Mouse (Mus musculus) neural tube, embryonic 12.5 days (tissue): ENCODE results near the gene B4galnt2. TPM values are rescaled to one million over a fixed set of nuclear protein-coding genes. Genes with fewer than 3 reads are reported as not detected.
A peak's percentile ranks its signal among the peaks of the same experiment; 100 is the strongest.

ENCODE experiments used
- ATAC-seq: fragments of 200-750 bp; cut with Nextera tagmentation; 2 replicates; pipeline ENCODE4 v1.8.0; 2017; ENCODE audit warnings: low read depth, mild to moderate bottlenecking, moderate TSS enrichment, moderate library complexity; ENCODE audit not compliant: low FRiP score
- H3K27ac ChIP-seq: fragments of 300-500 bp; sonication (generic); 2 replicates; pipeline ENCODE4 v1.5.1; 2016
- H3K27me3 ChIP-seq: fragments of 300-500 bp; sonication (generic); replicated peaks from 2 replicates; pipeline ENCODE4 v1.6.1; 2016; ENCODE audit warnings: mild to moderate bottlenecking
- H3K36me3 ChIP-seq: fragments of 300-500 bp; sonication (generic); 2 replicates; pipeline ENCODE4 v1.6.1; 2016; ENCODE audit warnings: mild to moderate bottlenecking
- H3K4me1 ChIP-seq: fragments of 300-500 bp; sonication (generic); 2 replicates; pipeline ENCODE4 v1.6.1; 2016
- H3K4me2 ChIP-seq: fragments of 300-500 bp; sonication (generic); replicated peaks from 2 replicates; pipeline ENCODE4 v1.6.1; 2016; ENCODE audit warnings: mild to moderate bottlenecking
- H3K4me3 ChIP-seq: fragments of 300-500 bp; sonication (generic); 2 replicates; pipeline ENCODE4 v1.5.1; 2016
- H3K9ac ChIP-seq: fragments of 300-500 bp; sonication (generic); 2 replicates; pipeline ENCODE4 v1.6.1; 2016; ENCODE audit warnings: mild to moderate bottlenecking
- H3K9me3 ChIP-seq: fragments of 300-500 bp; sonication (generic); 2 replicates; pipeline ENCODE4 v1.6.1; 2016; ENCODE audit warnings: mild to moderate bottlenecking
- WGBS: fragments of 180-500 bp; shearing (Covaris S2); methylation state at CpG from one replicate; pipeline ENCODE4 v1.1.7; 2016; 5-methylcytosine and 5-hydroxymethylcytosine counted together
- polyA plus RNA-seq: library from polyadenylated mRNA; unstranded; fragments of >200 nt; fragmentation: Nextera tagmentation; extraction: Ambion mirVana; gene quantifications from 2 replicates; pipeline ENCODE4 v1.2.1, GENCODE M21; 2016

The B4galnt2 gene
- polyA plus RNA-seq, 1 experiment from 2014 or later = not detected

DNA sequence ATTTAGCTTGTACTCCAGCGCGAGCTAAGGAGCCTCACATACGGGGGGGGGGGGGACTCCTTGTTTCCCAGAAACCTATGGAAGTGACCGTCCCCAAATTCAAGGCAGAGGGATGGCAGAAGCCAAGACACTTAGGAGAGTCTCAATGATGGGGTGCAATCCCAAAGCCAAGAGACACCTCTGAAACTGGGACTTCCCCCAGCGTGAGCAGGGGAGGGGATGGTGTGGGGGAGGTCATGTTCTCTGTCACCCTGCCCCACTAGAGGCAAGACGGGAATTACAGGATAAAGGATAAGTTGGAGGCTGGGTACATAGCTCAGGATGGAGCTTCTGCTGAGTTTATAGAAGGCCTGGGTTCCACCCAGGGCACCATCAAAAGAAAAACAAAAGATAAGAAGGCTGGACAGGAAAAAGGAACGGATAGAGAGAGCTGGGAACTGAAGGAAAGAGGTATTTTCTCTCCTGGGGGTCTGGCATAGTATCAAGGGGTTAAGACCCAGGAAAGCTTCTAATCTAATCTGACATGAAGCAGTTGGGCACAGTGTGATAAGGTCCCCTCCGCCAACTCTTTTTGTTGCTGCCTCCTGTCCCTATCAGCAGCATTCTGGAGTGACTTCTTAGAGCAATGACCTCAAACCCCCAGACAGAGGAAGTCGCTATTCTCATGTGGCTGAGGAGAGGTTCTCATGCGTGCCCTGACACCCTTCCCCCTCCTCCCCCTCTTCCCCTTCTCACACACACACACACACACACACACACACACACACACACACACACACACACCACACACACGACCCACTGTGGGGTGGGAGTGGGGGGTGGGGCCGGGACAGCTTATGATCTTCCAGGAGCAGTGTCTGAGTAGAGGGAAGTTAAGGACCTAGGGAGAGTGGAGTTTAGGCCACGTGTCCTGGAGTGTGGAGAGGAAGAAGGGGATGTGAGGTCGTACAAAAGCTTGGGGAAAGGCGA, 79.7 kb downstream of the B4galnt2 start:
- no peak overlapping the region for H3K4me3 ChIP-seq
- H3K4me2 ChIP-seq = no peak overlapping the region
- 26% methylated on average over 15 of the region's 15 CpGs for WGBS
- no peak for ATAC-seq
- no peak overlapping the region for H3K27ac ChIP-seq
- H3K36me3 ChIP-seq = no peaks in the 10 kb centered on the region
- peaks cover 22% of the 10 kb centered on the region for H3K4me1 ChIP-seq
- peaks cover 75% of the 10 kb centered on the region for H3K27me3 ChIP-seq
- no peaks in the 10 kb centered on the region for H3K9me3 ChIP-seq
- no peak overlapping the region for H3K9ac ChIP-seq

DNA sequence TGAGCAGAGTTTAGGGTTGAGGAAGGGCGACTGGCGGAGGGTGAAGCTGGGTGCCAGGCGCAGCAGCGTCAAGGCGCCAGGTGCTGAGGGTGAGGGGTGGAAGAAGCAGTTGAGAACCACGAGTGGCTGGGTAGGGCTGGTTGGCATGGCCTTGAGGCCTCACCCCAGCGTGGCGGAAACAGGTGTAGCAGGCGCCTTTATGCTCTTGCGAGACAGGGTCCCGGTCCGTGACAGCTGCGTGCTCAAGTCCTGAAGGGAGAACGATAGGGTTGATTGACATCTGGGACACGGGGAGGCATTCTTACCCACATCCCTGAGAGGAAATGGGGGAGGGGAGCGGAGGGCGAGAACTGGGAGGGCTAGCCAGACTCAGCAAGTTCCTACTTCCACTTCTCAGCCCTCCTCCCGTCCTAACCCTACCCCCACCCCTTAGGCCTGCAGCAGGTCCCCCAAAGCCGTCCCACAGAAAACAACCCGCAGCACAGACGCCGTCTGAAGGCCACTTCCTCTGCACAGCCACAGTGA, 80.5 kb downstream of the B4galnt2 start:
- peaks cover 22% of the 10 kb centered on the region for H3K4me1 ChIP-seq
- 5% methylated on average over 22 of the region's 22 CpGs for WGBS
- no peak overlapping the region for H3K4me3 ChIP-seq
- ATAC-seq = no peak
- peaks cover 84% of the 10 kb centered on the region for H3K27me3 ChIP-seq
- no peaks in the 10 kb centered on the region for H3K9me3 ChIP-seq
- no peak overlapping the region for H3K27ac ChIP-seq
- H3K4me2 ChIP-seq = peak overlapping the region; percentile 16
- no peaks in the 10 kb centered on the region for H3K36me3 ChIP-seq
- H3K9ac ChIP-seq = no peak overlapping the region

DNA sequence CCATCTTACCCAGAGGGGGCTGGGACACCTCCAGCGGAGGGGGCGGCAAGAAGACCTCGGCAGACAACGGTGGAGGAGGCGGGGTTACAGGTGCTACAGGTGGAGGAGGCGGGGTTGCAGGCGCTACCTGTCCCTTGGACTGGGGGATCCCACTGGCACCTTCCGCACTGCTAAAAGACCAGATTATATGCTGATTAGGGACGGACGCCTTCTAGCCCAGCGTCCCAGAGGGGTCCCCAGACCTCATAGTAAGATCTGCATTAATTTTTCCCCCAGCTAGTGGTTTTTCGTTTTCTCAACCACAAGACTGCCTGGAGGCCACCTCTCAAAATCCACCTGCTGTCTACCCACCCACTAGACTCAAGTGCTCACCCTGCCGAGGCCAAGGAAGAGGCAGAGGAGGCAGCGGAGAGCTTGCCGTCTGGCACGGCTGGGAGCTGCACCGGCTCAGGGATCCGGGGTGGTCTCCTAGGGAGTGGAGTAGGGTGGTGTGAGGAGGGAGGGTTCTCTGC, 81.0 kb downstream of the B4galnt2 start:
- Histone ChIP-seq H3K9ac (no peak overlapping the region), H3K4me1 (peaks cover 22% of the 10 kb centered on the region), H3K27ac (no peak overlapping the region), H3K4me3 (no peak overlapping the region), H3K9me3 (no peaks in the 10 kb centered on the region), H3K27me3 (peaks cover 89% of the 10 kb centered on the region), H3K4me2 (peak overlapping the region; percentile 16), H3K36me3 (no peaks in the 10 kb centered on the region)
- WGBS = 4% methylated on average over 18 of the region's 18 CpGs
- ATAC-seq = no peak

DNA sequence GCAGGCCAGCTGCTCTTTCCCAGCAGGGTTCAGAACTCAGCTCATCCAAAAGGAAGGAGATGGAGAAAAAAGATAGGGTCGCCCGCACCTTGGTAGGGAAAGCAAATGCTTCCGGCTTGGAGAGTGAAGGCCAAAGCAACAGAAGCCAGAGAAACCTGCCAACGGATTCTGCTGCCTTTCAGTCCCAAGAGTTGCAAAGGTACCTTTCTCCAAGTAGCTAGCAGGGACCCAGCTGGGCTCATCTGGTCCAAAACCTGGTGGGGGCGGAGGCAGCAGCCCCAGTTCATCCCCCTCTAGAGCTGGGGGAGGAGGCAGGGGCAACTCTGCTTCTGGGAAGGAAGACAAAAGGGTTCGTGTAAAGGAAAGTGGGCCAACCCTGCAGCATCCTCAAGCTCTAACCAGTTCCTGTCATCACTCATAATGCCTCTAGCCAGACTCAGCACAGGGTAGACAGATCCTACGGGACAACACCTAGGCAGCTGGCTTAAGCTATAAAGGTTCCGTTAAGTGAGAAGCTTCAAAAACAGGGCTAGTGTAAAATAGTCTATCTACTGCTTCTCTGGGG, 81.6 kb downstream of the B4galnt2 start:
- Histone ChIP-seq H3K27ac (no peak overlapping the region), H3K27me3 (peaks cover 95% of the 10 kb centered on the region), H3K4me2 (no peak overlapping the region), H3K9me3 (no peaks in the 10 kb centered on the region), H3K9ac (no peak overlapping the region), H3K4me1 (peaks cover 22% of the 10 kb centered on the region), H3K36me3 (no peaks in the 10 kb centered on the region), H3K4me3 (no peak overlapping the region)
- ATAC-seq = no peak
- WGBS = 22% methylated on average over 8 of the region's 8 CpGs

DNA sequence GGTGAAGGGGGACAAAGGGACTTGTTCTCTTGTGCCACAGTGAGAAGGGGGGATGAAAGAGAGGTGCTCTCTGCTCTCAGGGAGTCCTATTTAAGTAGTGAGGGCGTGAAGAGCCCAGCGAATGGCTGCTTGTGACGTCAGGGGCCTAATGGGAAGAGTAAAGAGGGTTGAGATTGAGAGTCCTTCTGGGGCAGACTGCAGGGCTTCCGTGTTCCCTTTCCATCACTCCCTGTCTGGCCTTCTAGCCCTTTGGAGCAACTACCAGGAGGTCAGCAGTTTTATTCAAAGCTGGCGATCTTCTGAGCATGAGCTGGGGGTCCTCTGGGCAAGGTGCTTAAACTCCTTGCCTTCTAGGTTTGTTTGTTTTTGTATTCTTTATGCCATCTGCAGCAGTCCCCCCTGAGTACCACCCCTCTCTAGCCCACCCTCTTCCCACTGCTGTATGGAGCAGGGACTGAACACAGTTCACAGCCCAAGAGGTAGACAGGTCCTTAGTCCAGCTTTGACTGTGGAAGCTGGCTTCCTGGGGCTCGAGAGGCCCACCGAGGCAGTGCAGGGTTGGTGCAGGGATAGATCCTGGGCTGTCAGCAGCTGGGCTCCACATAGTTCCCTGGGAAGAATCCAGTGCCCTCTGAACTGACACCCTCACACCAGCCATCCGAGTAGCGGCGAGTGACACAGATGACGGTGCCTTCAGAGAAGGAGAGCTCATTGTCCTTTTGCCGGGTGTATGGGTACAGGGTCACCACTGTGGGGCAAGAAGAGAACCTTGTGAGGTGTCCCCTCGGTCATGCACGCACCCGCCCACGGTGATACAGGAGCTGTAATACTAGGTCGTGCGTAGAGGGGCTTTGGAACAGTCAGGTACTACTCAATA, 82.3 kb downstream of the B4galnt2 start:
- no peaks in the 10 kb centered on the region for H3K36me3 ChIP-seq
- H3K9ac ChIP-seq = no peak overlapping the region
- H3K4me3 ChIP-seq = no peak overlapping the region
- 35% methylated on average over 18 of the region's 18 CpGs for WGBS
- H3K4me1 ChIP-seq = peaks cover 22% of the 10 kb centered on the region
- no peak for ATAC-seq
- H3K27me3 ChIP-seq = peaks cover 97% of the 10 kb centered on the region
- no peak overlapping the region for H3K4me2 ChIP-seq
- no peak overlapping the region for H3K27ac ChIP-seq
- H3K9me3 ChIP-seq = no peaks in the 10 kb centered on the region

DNA sequence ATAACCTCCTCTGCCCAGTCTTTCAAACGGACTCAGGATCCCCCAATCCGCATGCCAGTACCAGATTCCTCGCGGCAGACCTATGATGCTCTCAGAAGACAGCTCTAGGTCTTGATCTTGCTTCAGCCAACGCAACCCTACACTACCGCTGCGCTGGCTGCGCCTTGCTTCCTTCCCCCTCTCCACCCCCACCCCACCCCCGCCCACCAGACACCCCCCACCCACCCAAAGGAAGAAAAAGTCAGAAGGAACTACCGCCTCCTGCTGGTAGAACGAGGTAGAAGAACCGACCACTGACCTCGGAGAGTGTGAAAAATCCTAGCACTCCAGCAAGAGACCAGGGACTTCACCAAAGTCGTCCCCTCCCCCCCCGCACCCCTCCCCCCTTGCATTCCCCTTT, 83.0 kb downstream of the B4galnt2 start:
- no peak overlapping the region for H3K4me3 ChIP-seq
- no peak overlapping the region for H3K9ac ChIP-seq
- ATAC-seq = no peak
- H3K27me3 ChIP-seq = peaks cover 97% of the 10 kb centered on the region
- H3K9me3 ChIP-seq = no peaks in the 10 kb centered on the region
- peak overlapping the region; percentile 53; the same call in 1 of the 2 replicates for H3K4me2 ChIP-seq
- H3K4me1 ChIP-seq = peaks cover 22% of the 10 kb centered on the region
- H3K36me3 ChIP-seq = no peaks in the 10 kb centered on the region
- no peak overlapping the region for H3K27ac ChIP-seq
- WGBS = 6% methylated on average over 14 of the region's 15 CpGs

DNA sequence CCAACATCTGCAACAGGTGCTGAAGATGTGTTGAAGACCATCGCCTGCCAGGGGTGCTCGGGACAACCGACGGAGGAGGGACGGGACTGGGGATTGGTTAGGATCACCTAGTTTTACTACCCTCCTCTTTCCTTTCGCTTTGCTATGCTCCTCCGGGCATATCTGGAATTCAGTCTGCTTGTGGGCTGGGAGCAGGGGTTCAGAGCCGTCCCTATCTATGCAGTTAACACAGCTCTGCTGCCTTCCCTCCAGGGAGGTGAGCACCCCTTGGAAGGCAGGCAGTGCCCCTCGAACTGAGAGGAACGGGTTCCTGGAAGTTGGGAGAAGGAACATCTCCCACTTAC, 83.4 kb downstream of the B4galnt2 start:
- ATAC-seq = no peak
- no peaks in the 10 kb centered on the region for H3K36me3 ChIP-seq
- peaks cover 22% of the 10 kb centered on the region for H3K4me1 ChIP-seq
- 6% methylated on average over 10 of the region's 10 CpGs for WGBS
- H3K4me2 ChIP-seq = peak overlapping the region; percentile 53
- no peak overlapping the region for H3K9ac ChIP-seq
- H3K9me3 ChIP-seq = no peaks in the 10 kb centered on the region
- H3K27me3 ChIP-seq = peaks cover 98% of the 10 kb centered on the region
- H3K4me3 ChIP-seq = peak overlapping the region; percentile 23; the same call in 1 of the 2 replicates
- no peak overlapping the region for H3K27ac ChIP-seq

DNA sequence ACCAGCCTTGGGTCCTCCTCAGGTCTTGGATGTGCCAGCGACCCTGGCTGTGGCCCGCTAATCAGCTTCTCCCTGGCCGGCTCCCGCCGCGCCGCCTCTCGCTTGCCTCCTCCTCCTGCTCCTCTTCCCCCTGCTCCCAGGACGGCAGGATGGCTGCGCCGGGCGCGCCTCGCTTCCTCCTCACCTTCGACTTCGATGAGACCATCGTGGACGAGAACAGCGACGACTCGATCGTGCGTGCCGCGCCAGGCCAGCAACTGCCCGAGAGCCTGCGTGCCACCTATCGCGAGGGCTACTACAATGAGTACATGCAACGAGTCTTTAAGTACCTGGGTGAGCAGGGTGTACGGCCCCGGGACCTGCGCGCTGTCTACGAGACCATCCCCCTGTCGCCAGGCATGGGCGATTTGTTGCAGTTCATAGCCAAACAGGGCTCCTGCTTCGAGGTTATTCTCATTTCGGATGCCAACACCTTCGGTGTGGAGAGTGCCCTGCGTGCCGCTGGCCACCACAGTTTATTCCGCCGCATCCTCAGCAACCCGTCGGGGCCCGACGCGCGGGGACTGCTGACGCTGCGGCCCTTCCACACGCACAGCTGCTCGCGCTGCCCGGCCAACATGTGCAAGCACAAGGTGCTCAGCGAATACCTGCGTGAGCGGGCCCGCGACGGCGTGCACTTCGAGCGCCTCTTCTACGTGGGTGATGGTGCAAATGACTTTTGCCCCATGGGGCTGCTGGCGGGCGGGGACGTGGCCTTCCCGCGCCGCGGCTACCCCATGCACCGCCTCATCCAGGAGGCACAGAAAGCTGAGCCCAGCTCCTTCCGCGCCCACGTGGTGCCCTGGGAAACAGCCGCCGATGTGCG, 84.0 kb downstream of the B4galnt2 start:
- peak overlapping the region; percentile 29; the same call in 1 of the 2 replicates for H3K9ac ChIP-seq
- peaks cover 22% of the 10 kb centered on the region for H3K4me1 ChIP-seq
- peak overlapping the region; percentile 53 for H3K4me2 ChIP-seq
- no peak overlapping the region for H3K27ac ChIP-seq
- 2% methylated on average over 80 of the region's 80 CpGs for WGBS
- no peak for ATAC-seq
- peaks cover 98% of the 10 kb centered on the region for H3K27me3 ChIP-seq
- H3K9me3 ChIP-seq = no peaks in the 10 kb centered on the region
- H3K36me3 ChIP-seq = no peaks in the 10 kb centered on the region
- H3K4me3 ChIP-seq = peak overlapping the region; percentile 23

DNA sequence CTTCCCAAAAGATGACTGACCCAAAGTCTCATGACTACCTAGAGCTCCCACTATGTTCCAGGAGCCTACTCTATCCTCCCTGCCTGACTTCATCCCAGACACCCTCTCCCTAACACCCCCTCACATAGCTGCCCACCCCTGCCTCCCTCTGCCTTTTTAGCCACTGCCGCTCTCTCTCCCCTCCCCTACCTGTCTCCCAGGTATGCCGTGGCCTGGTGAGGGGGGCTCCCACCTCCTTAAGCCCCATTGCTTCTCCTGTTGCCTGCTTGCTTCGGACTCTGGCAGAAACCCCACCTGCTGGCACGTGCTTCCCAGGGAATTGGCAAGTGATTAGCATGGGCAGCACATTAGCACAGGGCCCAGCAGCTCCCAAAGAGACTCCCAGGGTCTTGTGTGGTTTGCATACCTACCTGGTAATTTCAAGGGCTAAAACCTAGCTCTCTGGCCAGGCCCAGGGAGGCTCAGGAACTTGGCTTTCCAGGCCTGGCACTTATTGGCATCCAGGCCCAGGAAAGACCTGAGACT, 85.1 kb downstream of the B4galnt2 start:
- WGBS = 30% methylated on average over 4 of the region's 4 CpGs
- ATAC-seq = no peak

DNA sequence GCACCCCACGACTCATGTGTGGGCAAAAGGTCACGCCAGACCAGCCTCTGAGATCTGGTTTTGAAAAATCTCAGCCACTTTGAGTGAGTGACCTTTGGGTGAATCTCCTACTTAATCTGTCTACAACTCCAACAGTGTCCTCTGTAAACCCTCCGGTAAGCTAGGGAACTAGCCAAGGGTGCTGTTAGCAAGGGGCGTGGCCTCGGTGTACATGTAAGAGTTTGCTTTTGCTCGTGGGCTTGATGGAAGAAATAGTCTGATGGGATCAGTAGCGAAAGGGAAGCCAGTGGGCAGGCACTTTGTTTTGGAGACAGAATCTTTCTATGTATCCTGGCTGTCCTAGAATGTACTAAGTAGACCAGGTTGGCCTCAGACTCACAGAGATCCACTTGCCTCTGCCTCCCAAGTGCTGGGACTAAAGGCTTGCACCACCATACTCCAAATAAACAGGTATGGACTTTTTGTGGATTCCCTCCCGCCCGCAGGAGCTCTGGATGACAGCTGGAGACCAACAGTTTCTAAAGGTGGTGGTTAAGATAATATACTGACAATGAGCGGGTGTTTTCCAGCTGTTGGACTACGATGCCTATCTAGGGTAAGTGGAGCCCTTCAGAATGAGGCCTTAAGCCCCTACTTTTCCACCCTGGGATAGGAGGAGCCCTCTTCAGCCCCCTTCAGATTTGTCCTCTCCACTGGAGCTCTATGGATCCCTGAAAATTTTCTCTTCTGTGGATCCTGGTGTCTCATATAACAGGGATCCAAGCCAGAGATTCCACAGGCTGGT, 86.3 kb downstream of the B4galnt2 start:
- Histone ChIP-seq H3K4me2 (no peak overlapping the region), H3K9me3 (no peaks in the 10 kb centered on the region), H3K27ac (no peak overlapping the region), H3K36me3 (no peaks in the 10 kb centered on the region), H3K4me3 (no peak overlapping the region), H3K4me1 (peaks cover 22% of the 10 kb centered on the region), H3K9ac (no peak overlapping the region), H3K27me3 (peaks cover 94% of the 10 kb centered on the region)
- WGBS = 82% methylated on average over 11 of the region's 11 CpGs
- ATAC-seq = no peak

More for the DNA sequence above, 85.1 kb downstream of the B4galnt2 start:
- no peak overlapping the region for H3K4me2 ChIP-seq
- H3K4me3 ChIP-seq = no peak overlapping the region
- H3K27me3 ChIP-seq = peaks cover 98% of the 10 kb centered on the region
- H3K36me3 ChIP-seq = no peaks in the 10 kb centered on the region
- no peak overlapping the region for H3K9ac ChIP-seq
- peaks cover 28% of the 10 kb centered on the region for H3K4me1 ChIP-seq
- no peaks in the 10 kb centered on the region for H3K9me3 ChIP-seq
- H3K27ac ChIP-seq = no peak overlapping the region
